Mouse (Mus musculus) lung, postnatal 0 days (tissue): ENCODE results near the gene Dennd2d.

ENCODE experiments used
- CTCF ChIP-seq: IDR thresholded peaks from 2 replicates; pipeline ENCODE4 v1.5.1; 2016; ENCODE audit warnings: antibody characterized with exemption, mild to moderate bottlenecking
- EP300 ChIP-seq: IDR thresholded peaks from 2 replicates; pipeline ENCODE4 v1.6.1; 2016; ENCODE audit warnings: antibody characterized with exemption, mild to moderate bottlenecking, control low read depth

DNA sequence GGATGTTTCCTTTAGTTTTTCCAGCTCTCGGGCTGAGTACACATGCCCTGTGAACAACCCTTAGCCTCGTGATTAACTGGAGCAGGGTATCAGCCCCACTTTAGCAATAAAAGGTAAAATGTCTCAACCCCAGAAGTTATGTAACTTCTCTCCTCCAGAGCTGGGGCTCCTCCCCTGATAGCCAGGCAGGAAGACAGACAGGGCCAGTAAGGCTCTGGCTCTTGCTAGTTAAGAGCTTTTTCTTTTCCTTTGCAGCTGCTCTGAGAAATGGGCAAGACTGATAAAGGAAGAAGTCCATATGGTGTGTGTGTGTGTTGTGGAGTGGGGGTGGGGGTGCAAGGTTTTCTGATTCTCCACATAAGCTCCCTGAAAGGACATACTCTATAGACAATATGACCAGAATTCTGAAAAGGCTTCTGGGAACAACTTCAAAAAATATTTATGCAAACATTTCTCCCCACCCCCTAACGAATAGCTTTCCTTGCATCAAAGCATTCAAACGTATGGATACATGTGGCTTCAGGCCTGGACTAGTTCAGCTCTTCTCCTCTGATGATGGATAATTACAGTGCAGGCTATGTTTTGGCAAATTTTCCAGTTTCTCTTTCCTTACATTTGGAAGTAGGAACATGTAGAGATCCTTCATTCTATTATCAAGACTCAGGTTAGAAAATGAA lies 14.0 kb downstream of the Dennd2d start:
- TF ChIP-seq CTCF (no peak), EP300 (peak; percentile 86)
